Mouse (Mus musculus) heart, postnatal 25 days (tissue): Measurements from ENCODE around the gene Sipa1l2. TPM values are rescaled to one million over a fixed set of nuclear protein-coding genes. Genes with fewer than 3 reads are reported as not detected.
"Not testable (repeated sequence)": the region's sequence is repeated elsewhere in the genome, so short reads cannot be mapped to it uniquely, and the experiment has no call there.

Experiments used
- DNase-seq: peaks from one replicate; pipeline ENCODE4 v3.0.0; 2022; ENCODE audit warnings: low spot score
- intact Hi-C: fragments of 180-260 bp; cut with DNase I; formaldehyde crosslinking; loops from one replicate; pipeline ENCODE4 v1.15.1; 2025
- total RNA-seq, 2 experiments: library from RNA; stranded (reverse); gene quantifications; 2 replicates each; pipeline ENCODE4 v1.2.3; 2021

Sipa1l2 gene
- total RNA-seq, 2 experiments from 2014 or later: 43.7 to 44.8 TPM

DNA sequence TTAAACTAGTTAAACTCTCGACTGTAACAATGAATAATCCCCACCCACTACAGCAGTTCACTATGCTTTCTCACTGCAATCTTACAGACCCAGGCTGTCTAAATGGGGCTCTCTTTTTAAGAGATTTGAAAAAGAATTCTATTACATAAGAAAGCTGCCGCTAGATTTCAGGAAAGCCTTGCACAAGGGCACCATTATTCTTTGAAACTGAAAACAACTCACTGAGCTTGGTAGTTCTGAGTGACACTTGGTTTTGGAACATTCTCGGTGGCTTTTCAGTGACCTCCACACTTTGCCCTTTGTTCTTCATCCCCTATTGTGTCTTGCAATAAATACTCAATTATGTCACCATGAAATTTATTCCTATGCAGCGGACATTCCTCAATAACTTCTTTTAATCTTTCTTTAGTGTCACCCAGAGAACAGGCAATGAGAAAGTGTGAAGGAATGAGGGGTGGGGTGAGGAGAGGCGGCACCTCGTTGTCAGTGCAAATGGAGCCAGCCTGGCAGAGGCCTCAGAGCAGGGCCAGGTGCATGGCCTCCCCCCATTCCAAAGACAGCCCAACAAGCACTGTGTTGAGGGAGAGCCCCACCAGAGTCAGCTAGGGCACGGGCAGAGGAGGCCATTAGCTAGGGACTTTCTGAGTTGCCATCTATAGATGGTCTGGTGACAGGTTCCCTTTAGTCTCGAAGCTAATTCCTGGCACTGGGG, 140.5 kb downstream of the Sipa1l2 start:
- no peak for DNase-seq
- intact Hi-C loops: loop anchor here (5.0 kb wide), 1 partner anchor 77 kb away; no protein-coding TSS in a partner anchor

DNA sequence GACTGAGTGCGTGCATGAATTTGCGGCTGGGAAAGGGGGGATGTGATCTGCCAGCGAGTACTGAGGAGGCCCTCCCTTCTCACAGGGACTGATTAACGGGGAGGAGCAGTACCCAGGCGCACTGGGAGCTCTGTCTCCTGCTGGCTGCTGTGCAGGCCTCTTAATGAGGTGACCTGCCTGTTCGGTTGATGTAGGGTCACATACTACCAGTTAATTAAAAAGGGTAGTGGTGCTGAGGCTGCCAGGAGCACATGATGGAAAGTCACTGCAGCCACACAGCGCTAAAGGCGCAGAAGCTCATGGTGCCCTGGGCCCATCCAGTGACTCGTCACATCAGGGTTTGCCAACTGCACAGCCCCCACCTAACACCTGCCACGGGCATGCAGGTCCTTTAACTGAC, 145.7 kb downstream of the Sipa1l2 start:
- intact Hi-C loops: no loop called here
- DNase-seq: no peak

DNA sequence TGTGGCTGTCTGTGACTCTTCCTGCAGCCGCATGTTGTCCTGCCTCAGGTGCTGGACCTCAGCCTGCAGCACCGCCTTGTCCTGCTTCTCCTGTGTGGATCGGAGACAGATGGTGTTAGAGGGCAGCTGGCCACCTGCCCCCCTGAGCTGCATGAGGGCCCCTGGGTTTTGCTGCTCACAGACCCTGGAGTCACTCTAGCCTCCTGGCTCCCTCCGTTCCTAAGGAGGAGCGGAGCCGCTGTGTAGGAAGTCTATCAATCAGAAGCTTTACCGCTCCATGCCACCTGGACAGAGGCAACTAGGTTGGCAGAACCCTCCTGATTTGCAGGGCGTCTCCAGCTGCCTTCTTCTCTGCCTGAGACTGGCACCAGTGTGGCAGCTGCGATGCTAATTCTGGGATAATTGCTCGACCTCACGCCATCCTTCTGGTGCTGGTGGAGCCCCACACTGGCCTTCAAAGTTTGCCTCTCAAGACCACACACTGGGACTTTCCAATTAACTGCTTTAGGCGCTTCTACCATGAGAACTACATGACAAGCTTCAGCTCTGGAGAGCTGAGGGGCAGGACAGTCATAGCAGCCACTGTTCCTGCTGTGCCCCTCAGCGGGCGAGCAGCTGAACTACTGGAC, 150.3 kb downstream of the Sipa1l2 start:
- intact Hi-C loops: no loop called here
- DNase-seq: no peak

DNA sequence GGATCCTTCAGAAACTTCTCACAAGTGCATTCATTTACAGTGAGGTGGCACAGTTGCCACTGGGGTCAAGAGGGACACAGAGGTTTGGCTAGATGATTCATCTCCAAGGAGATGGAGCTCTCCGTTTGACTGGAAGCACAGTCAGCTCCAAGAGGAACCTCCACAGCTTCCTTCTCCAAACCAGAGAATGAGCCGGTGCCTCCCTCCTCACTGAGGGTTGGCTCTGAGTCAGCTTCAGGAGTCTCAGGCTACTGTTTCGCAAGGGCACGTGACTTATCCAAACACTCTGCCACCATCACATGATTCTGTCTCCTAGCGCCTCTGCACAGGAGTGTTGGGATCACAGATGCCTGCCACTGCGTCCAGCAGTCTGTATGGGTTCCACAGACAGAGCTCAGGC, 153.5 kb downstream of the Sipa1l2 start:
- intact Hi-C loops: no loop called here
- no peak for DNase-seq

DNA sequence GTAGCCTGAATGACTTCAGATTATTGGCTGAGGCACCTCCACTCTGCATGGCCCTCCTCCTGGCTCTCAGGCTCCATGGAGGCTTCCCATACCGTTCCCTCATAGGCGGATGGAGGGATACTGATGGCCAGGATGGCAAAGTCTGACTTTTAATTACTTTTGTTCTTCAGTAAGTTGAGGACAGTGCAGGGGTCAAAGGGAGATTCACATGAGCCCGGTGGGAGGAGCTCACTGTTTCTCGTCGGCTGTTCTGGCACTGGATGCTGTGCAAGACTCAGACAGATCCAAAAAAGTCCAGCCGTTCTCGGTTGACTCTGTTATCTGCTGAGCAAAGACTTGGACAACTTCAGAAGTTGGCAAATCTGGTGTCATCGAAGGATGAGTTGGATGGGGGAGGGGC, 155.0 kb downstream of the Sipa1l2 start:
- no peak for DNase-seq
- intact Hi-C loops: no loop called here

DNA sequence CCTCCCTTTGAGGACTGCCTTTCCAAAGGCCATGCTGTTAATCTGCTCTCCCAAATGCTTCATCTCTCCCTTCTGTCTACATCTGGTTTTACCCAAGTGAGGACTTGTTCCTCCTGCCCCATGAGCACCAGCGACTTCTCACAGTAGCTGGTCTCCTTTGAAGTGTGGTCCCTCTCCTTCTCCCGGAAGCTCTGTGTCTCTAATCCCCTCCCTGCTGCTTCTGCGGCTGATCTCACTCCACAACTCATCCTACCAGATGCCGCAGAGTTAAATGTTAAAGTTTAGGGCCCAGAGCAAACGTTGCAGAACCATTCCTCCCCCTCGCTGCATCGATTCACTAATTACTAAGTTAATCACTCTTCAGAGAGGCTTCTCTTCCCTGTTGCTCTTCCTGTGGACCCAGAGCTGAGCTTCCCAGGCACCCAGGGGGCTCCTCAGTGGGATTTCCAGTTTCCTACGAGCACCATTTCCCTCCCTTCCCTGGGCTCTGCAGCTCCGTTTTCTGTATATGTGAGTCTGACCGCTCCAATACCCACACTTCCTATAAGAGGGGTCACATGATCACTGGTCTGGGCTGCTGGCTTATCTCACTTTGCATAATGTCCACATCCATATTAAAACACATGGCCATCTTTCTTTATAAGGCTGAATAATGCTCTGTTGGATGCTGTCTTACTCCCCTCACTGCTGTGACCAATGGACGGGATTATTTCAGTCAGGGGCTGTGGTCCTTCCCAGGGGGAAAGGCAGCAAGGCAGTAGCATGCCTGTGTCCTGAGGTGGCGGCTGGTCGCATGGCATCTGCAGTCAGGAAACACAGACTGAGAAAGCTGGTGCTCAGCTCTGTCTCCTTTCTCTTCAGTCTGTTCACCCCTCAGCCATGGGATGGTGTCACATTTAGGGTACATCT, 156.4 kb downstream of the Sipa1l2 start:
- intact Hi-C loops: no loop called here
- no peak for DNase-seq

DNA sequence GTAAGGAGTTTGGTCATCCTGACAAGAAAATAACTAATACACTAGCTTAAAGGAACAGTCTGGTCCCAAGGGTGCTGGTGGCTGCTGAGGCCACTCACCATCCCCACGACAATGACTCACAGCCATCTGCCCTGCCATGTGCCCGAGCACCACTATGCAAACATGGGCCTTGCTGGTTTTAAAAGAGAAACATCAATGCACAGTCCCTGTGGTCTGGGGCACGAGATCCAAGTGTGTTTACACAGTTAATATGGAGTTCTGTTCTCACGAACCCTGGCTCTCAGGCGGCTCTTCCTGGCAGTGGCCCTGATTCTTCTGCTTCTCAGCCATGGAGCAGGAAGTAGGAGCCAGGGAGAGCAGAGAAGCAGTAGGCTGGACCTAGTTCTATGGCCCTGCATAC, 159.0 kb downstream of the Sipa1l2 start:
- intact Hi-C loops: no loop called here
- no peak for DNase-seq

DNA sequence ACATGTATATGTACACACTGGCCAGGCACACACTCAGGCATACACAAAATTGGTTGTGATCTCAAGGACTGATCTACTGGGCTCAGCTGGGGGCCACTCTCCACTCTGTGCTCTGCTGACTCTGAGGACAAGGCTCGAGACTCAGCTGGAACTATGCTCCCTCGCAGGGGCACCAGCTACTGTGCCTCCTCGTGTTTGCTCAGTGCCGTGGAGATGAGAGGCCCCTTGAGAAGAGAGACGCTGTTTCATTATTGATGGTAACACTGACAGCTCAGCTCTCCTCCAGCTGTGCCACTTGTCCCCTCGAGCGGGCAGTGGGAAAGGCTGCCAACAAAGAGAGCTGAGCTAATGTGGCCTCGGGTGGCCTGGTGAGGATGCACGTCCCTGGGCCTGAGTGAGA, 161.9 kb downstream of the Sipa1l2 start:
- intact Hi-C loops: no loop called here
- DNase-seq: no peak

DNA sequence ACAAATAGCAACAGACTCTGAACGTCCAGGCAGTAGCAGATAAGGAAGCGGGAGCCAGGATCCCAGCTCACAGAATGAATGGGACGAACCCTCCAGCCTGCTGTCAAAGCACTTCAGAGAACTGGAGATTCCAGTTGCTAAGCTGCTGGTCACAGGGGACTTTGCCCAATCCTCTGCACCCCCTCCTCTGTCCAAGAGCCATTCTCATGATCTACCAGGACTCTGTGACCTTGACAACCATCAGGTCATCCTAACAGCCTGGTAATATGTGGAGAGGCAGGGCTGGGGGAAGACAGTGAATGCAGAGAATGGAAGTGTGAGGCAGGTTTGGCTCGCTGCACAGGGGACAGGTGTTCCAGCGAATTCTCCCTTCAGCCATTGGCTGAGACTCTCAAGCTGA, 163.2 kb downstream of the Sipa1l2 start:
- DNase-seq: no peak
- intact Hi-C loops: no loop called here

DNA sequence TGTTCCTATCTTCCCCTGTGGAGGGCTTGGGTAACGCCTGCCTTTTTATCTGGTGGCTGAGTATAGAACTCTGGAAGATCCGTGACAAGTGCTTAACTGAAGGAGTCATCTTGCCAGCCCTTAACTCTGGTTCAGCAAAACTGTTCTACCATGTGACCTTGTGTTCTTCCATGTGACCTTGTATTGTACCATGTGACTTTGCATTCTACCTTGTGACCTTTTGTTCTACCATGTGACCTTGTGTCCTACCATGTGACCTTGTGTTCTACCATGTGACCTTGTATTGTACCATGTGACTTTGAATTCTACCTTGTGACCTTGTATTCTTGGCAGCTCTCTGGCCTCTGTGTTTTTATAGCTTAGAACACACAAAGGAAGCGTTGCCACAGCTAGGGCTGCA, 168.3 kb downstream of the Sipa1l2 start:
- DNase-seq: no peak
- intact Hi-C loops: no loop called here

DNA sequence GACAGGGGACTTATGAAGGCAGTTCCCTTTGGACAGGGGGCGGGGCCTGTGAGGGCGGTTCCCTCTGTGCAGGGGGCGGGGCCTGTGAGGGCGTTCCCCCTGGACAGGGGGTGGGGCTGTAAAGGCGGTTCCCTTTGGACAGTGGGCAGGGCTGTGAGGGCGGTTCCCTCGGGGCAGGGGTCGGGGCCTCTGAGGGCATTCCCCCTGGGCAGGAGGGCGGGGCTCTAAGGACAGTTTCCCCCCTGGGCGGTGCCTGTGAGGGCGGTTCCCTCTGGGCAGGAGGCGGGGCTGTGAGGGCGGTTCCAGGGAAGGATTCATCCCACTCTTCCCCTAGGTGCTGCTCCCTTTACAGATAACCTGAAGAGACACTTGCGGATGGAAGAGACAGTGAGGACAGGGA, 171.6 kb downstream of the Sipa1l2 start:
- DNase-seq: no peak
- intact Hi-C loops: no loop called here

DNA sequence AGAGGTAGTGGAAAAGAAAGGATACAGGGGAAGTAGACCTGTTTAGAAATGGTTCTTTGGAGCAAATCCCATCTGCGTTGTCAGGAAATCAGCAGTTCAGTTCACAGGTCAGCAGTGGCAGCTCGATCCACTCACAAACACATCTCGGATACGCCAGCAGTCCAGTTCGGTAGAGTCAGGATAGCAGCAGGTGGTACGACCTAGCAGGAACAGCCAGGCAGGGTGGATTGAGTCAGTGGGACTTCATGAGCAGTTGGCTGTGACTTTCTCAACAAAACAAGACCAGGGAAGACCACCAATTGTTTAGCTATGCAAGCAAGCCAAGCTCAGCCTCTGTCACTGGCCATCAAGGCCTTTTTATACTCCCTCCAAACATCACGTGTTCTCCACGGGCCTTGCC, 173.9 kb downstream of the Sipa1l2 start:
- intact Hi-C loops, DNase-seq: not testable (repeated sequence)

DNA sequence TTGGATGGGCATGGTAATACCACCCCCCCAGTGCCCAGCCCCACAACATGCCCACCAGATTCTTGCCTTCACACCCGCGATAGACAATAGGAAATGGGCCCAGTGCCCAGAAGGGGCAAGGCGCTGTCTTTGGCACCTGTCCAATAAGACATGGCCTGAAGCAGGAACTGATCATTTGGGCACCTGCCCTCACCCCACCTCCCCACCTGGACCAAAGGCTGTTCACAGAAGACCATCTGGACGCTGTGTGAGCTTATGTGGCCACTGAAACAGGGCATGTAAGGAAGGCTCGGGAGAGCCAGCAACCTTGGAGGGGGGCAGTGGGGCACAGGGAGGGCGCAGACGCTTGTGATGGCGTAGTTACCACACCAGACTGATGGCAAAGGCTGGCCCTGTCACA, 174.6 kb downstream of the Sipa1l2 start:
- intact Hi-C loops: no loop called here
- DNase-seq: no peak

DNA sequence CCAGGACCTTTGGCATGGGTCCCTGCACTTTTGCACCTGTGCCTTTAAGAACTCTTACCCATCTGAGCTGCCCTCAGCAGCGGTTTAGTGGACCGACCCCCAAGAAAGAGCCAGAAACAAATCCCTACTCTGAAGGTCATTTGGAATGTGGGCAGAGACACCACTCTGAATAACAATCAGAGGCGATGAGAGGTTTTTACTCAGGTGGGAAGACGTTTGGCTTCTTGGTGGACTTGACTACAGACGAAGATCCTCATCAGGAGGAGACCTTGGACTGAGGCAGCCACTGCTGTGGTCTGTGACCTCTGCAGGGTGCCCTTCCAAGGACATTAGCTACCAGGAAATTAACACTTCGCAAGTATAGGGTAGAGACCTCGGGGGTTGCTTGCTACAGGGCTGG, 177.9 kb downstream of the Sipa1l2 start:
- intact Hi-C loops: no loop called here
- no peak for DNase-seq

DNA sequence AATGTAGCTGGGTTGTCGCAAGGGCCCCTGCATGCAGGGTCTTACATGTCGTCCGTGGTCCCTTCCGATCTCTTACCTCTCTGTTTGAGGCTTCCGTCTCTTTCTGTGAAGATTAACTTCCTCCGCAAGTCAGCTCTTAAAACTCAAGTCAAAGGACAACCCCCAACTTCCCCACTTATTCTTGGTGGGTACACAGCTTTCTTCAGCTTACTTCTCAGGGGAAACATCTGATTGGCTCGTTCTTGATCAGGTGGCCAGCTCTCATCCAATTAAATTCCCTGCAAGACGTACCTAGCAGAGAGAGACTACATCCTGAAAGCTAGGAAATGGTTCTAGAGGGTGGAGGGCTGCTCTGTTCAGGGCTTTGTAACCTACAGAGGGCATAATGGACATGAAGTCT, 178.3 kb downstream of the Sipa1l2 start:
- DNase-seq: no peak
- intact Hi-C loops: no loop called here

DNA sequence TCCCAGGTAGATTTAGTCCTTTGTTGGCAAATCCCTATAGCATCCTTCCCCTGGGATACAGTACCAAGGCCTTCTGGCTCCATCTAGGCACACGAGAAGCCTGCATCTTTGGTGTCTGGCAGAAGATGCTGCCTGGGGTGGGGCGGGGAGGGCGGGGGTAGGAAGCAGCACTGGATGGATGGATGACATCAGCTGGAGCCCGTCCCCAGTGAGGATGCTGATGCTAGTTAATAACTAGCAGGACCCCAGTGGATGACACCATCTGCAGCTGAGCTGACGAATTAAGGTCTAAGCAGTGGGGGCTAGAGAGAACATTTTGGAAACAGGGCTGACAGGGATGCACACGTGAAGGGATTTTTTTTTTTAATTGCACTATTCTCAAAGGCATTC, 179.1 kb downstream of the Sipa1l2 start:
- intact Hi-C loops: no loop called here
- DNase-seq: no peak

DNA sequence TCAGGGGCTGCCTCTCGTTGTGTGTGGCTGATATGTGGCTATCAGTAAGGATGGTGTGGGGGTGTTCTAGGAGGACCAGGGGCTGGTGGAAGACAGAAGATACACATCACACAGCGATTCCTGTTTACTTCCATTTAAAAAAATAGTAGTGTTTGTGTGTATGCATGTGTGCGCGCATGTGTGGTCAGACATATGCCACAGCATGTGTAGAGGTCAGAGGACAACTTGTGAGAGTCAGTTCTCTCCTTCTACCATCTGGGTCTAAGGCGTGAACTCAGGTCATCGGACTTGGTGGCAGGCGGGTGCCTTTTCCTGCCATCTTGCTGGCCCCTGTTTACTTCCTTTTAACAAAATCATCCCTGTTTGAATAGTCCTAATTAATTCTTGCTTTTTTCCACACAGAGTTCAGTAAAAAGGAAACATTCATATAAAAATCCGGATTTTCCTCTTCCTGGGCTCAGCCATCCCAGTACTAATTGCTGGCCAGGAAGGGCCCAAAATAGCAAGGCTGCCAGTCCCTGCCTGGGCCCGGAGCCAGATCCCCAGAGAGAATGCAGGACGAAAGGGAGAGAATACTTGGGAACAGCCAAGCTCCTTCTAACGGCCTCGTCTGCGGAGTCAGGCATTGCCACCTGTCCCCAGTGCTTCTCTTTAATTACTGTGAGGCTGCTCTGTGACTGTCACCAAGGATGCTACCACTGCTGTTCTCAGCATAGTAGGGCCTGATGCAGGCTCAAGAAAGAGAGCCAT, 179.7 kb downstream of the Sipa1l2 start:
- intact Hi-C loops: loop anchor here (5.0 kb wide), 2 partner anchors 52 to 208 kb away; no protein-coding TSS in a partner anchor
- DNase-seq: peak; percentile 42

DNA sequence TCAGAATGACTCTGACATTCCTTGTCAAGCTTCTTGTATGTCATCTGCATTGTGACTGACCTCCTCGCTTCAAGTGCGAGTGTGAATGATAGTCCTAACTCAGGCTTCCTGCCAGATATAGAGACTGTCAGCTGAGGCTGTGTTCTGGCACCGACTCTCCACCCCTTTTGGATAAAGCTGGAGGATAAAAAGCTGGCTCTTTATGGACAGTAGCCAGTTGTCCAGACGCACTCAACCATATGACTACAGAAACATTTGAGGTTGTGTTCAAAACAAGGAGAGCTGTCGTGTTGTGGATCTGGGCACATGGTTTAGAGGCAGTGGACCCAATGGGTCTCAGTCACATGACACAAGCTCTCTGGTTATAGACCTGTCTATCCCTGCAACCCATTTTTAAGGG, 180.3 kb downstream of the Sipa1l2 start:
- DNase-seq: peak; percentile 16
- intact Hi-C loops: loop anchor here (5.0 kb wide), 2 partner anchors 53 to 207 kb away; no protein-coding TSS in a partner anchor

DNA sequence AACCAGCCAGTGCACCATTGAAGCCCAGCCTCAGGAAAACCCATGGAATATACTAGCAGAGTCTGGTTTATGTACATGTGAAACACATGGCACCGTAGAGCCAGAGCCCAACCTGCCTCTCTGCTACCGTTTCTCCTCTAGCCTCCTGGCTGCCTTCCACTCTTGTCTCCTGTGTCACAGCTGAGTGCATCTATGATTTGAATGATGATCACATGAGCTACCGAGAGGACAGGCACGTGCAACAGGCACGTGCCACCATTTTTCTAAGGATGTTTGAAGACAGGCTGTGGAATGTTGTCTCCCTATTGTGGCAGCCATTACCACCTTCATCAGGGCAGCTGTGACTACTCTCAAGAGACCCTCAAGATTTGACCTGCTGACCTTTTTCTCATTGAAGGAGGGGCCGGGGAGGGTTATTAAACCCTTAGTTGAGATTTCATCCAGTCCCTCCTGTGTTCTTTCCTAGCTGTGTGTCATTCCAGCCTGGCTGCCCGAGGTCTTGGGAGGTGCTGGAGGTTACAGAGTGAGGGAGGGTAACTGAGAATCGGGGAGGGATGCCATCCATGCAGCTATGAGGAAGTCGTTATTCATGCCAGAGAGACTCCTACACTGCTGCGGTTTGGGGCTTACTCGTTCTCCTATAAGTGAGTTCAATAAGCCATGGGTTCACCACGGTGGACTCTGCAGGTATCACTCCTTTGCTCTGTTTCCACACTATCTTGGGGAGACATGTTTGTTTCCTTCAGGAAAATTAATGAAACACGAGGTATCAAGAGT, 181.0 kb downstream of the Sipa1l2 start:
- intact Hi-C loops: loop anchor here (5.0 kb wide), 2 partner anchors 54 to 206 kb away; no protein-coding TSS in a partner anchor
- DNase-seq: no peak
